Mouse (Mus musculus) erythroid progenitor cell, adult 5-6 weeks (primary cell): ENCODE data around the gene Nudc. TPM values are rescaled to one million over a fixed set of nuclear protein-coding genes. Genes with fewer than 3 reads are reported as not detected.

Experiments
- ATAC-seq: replicated peaks from 2 replicates; pipeline ENCODE4 v1.8.0; 2016; ENCODE audit warnings: moderate number of reproducible peaks, mild to moderate bottlenecking, moderate TSS enrichment, inconsistent platforms; ENCODE audit not compliant: poor library complexity, low FRiP score, severe bottlenecking
- total RNA-seq, 2 experiments: library from RNA; stranded (forward) in 1 of 2; stranded (reverse) in 1 of 2; fragments of 150-400 nt in 1 of 2; fragments of 186-747, 209-891 nt in 1 of 2; gene quantifications; 2 replicates each; pipeline versions ENCODE4 v1.2.3 to v1.2.4; 2015 to 2017; ENCODE audit warnings: low replicate concordance in 2 of 2

Nudc gene
- total RNA-seq, 2 experiments from 2014 or later, result 70.0 to 88.5 TPM

DNA sequence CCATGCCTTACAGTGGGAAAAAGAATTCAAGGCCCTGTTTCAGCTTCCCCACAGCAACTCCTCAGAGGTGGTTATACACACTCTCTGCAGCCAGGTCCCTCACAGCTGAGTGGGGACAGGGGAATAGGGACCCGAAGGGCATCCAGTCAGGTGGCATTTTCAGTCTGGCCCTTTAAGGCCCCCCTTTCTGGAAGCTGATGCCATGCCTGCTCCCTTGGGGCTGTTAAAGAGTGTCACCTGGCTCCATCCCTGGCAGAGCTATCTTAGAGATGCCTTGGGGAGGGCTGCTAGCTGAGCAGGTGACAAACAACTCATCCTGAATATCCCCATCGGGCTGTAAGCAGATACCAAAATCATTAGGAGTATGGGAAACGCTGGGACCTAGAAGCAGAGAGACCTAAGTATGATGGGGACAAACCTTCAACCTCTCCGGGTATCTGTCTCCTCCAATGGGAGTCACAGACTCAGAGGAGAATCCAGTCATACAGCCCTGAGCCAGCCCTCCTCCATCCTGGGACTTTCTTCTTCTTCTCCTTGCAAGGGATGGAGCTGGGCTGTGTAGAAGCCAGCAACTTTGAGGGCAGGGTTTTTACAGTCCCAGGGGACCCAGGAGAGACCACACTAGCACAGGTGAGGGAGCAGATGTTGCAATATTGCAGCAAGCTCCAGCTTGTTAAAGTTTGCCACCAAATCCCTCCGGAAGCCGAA is 48.9 kb downstream of the Nudc start:
- no peak for ATAC-seq

DNA sequence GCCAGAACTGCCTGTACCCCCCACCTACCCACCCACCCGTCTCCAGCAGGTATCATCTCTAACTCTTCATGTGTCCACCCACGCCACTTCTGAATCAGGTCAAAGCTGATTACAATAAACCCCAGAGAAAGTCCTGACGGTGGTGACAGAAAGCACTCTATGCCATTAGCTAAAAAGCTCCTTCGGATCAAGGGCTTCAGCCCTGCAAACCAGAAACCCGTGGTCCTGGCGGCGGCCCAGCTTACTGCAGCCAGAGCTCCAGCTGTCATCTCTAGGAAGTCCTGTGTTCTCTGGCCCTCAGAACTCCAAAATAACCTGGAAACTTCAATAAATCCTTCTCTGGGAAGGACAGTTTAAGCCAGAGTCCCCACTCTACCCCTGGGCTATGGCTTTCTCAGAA is 50.1 kb downstream of the Nudc start:
- no peak for ATAC-seq

DNA sequence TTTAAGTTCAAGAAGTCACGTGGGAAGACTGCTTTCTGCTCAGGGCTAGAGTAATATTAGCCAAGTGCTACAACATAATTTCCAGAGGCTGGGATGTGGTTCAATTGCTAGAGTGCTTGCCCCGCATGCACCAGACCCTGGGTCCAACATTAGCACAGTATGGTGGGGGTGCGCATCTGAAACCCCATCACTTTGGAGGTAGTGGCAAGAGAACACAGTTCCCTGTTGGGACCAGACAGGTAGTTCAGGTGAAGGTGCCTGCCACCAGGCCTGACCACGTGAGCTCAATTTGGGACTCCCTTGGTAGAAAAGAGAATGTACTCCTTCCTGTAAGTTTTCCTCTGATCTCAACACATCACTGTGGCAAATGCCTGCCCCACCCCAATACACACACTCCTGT is 50.9 kb downstream of the Nudc start:
- no peak for ATAC-seq

DNA sequence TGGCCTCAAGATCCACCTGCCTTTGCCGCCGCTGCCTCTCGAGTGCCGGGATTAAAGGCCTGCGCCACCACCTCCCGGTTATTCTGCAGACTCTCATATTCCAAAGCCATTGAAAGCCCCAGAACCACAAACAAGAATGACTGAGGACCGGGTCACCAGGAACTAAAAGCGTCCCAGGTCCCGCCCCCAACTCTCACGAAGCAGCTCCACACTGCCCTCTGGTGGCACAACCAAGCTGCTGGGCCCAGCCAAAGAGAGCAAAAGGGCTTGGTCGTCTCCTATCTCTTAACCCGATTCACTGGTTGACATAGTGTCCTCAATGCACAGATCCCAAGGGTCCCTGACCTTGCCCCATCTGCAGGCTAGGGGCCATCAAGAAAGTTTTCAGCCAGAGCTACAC is 51.4 kb downstream of the Nudc start:
- peak; percentile 73 for ATAC-seq

GRCm38 (mm10) chr4:133493895-133494294 is 51.9 kb downstream of the Nudc start:
- ATAC-seq, result no peak

DNA sequence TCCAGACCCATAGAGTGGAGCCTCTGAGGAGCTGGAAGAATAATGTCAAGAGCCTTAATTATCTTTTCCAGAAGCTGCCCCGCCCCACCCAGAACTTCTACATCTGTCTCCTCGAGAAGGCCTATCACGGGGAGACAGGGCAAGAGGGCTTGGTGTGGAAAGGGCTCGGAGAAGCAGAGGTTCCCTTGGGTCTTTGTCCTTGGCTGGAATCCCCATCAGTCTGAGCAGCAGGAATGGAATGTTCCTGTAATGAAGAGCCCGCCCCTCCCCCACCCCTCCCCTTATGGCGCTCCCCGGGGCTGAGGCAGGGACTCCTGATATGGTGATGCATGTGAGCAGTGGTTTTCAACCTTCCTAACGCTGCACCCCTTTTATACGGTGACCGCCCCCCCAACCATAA is 54.0 kb downstream of the Nudc start:
- ATAC-seq, result no peak

GRCm38 (mm10) chr4:133489489-133490245 is 56.1 kb downstream of the Nudc start:
- no peak for ATAC-seq

GRCm38 (mm10) chr4:133488619-133489392 is 57.0 kb downstream of the Nudc start:
- no peak for ATAC-seq

DNA sequence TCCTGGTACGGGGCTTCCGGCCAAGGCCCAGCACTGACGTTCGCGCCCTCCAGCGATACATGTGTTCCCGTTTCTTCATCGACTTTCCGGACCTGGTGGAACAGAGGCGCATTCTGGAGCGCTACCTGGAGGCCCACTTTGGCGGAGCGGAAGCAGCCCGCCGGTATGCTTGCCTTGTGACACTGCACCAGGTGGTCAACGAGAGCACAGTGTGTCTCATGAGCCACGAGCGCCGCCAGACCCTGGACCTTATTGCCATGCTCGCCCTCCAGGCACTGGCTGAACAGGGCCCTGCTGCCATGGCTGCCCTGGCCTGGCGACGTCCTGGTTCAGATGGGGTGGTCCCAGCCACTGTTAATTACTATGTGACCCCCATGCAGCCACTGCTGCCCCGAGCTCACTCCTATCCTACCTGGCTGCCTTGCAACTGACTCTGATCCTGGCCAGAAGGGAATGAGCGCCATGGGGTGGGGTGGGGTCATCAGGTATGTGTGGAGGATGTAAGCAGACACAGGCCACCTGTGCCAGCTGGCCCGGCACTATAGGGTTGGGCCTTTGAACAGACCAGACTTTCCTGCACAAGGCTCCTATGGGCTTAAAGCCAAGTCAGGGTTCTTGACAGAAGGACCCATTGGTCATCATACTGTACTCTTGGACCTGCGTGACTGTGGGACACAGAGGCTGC is 59.0 kb downstream of the Nudc start:
- ATAC-seq, result no peak

DNA sequence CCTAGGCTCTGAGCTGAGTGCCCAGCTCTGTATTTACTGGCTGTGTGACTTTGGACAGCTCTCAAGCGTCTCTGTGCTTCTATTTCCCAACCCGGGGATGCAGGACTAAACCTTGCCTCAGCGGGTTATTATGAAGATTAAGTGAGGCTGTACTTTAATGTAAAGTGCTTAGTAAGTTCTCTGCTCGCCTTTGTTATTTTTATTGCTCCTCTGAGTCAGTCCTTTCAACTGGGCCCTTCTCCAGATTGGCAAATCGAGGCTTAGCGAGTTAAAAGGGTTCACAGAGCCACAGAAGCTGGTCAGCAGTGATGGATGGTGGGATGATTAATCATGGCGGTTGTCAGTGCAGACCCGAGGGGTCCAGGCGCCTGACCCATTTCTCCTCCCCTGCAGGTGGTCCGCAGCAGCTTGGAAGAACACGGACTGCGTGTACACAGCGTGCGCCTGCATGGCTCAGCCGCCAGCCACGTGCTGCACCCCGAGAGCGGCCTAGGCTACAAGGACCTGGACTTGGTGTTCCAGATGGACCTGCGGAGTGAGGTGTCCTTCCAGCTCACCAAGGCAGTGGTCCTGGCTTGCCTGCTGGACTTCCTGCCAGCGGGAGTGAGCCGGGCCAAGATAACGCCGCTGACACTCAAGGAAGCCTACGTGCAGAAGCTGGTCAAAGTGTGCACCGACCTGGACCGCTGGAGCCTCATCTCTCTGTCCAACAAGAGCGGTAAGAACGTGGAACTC is 59.9 kb downstream of the Nudc start:
- no peak for ATAC-seq

GRCm38 (mm10) chr4:133484266-133485025 is 61.4 kb downstream of the Nudc start:
- ATAC-seq, result no peak

Other genes with a start within 250 kb of the Nudc start
- gene Wdtc1, start 192.5 kb downstream of the Nudc start, total RNA-seq (2015; ENCODE audit: low replicate concordance), result 16.2 and 28.5 TPM in 2 replicates
- 9.0 and 10.1 TPM in 2 replicates for gene Wdtc1, start 192.5 kb downstream of the Nudc start, total RNA-seq (2017; ENCODE audit: low replicate concordance)
- 15.9 and 18.4 TPM in 2 replicates for gene Slc9a1, start 176.3 kb downstream of the Nudc start, total RNA-seq (2015; ENCODE audit: low replicate concordance)
- gene Slc9a1, start 176.3 kb downstream of the Nudc start, total RNA-seq (2017; ENCODE audit: low replicate concordance), result 13.5 and 13.7 TPM in 2 replicates
- gene Tent5b, start 65.9 kb downstream of the Nudc start, total RNA-seq (2015; ENCODE audit: low replicate concordance), result not detected in 2 replicates
- not detected in 2 replicates for gene Tent5b, start 65.9 kb downstream of the Nudc start, total RNA-seq (2017; ENCODE audit: low replicate concordance)
- not detected in 2 replicates for gene Trnp1, start 47.4 kb downstream of the Nudc start, total RNA-seq (2015; ENCODE audit: low replicate concordance)
- not detected in 2 replicates for gene Trnp1, start 47.4 kb downstream of the Nudc start, total RNA-seq (2017; ENCODE audit: low replicate concordance)
- gene Kdf1, start 27.0 kb downstream of the Nudc start, total RNA-seq (2015; ENCODE audit: low replicate concordance), result not detected in 2 replicates
- gene Kdf1, start 27.0 kb downstream of the Nudc start, total RNA-seq (2017; ENCODE audit: low replicate concordance), result not detected in 2 replicates
- gene Nr0b2, start 7.4 kb upstream of the Nudc start, total RNA-seq (2015; ENCODE audit: low replicate concordance), result not detected in 2 replicates
- gene Nr0b2, start 7.4 kb upstream of the Nudc start, total RNA-seq (2017; ENCODE audit: low replicate concordance), result not detected in 2 replicates
- gene Gpatch3, start 28.7 kb upstream of the Nudc start, total RNA-seq (2015; ENCODE audit: low replicate concordance), result 1.7 and 3.6 TPM in 2 replicates
- 4.1 and 19.7 TPM in 2 replicates for gene Gpatch3, start 28.7 kb upstream of the Nudc start, total RNA-seq (2017; ENCODE audit: low replicate concordance)
- gene Gpn2, start 38.4 kb upstream of the Nudc start, total RNA-seq (2015; ENCODE audit: low replicate concordance), result 4.2 and 12.3 TPM in 2 replicates
- 4.2 and 5.0 TPM in 2 replicates for gene Gpn2, start 38.4 kb upstream of the Nudc start, total RNA-seq (2017; ENCODE audit: low replicate concordance)
- 2.9 TPM in 1 of 2 replicates, not detected in the other for gene Sfn, start 56.2 kb upstream of the Nudc start, total RNA-seq (2015; ENCODE audit: low replicate concordance)
- gene Sfn, start 56.2 kb upstream of the Nudc start, total RNA-seq (2017; ENCODE audit: low replicate concordance), result 0.64 TPM in 1 of 2 replicates, not detected in the other
- gene Zdhhc18, start 104.2 kb upstream of the Nudc start, total RNA-seq (2015; ENCODE audit: low replicate concordance), result 8.3 and 19.3 TPM in 2 replicates
- gene Zdhhc18, start 104.2 kb upstream of the Nudc start, total RNA-seq (2017; ENCODE audit: low replicate concordance), result 3.9 and 11.2 TPM in 2 replicates
- gene Pigv, start 126.7 kb upstream of the Nudc start, total RNA-seq (2015; ENCODE audit: low replicate concordance), result 1.3 and 4.0 TPM in 2 replicates
- gene Pigv, start 126.7 kb upstream of the Nudc start, total RNA-seq (2017; ENCODE audit: low replicate concordance), result 2.7 and 3.2 TPM in 2 replicates
- 65.8 and 102 TPM in 2 replicates for gene Arid1a, start 210.8 kb upstream of the Nudc start, total RNA-seq (2015; ENCODE audit: low replicate concordance)
- gene Arid1a, start 210.8 kb upstream of the Nudc start, total RNA-seq (2017; ENCODE audit: low replicate concordance), result 42.9 and 69.1 TPM in 2 replicates